Mouse (Mus musculus) myocyte (in vitro differentiated cells): Measurements from ENCODE around the gene Sacm1l.

Experiments used
- E2F4 ChIP-seq: IDR thresholded peaks from one replicate; pipeline ENCODE4 v1.6.1; 2011; ENCODE audit warnings: mild to moderate bottlenecking, control low read depth, moderate library complexity; ENCODE audit not compliant: insufficient read depth
- MAX ChIP-seq: IDR thresholded peaks from one replicate; pipeline ENCODE4 v1.6.1; 2011; ENCODE audit warnings: low read depth, mild to moderate bottlenecking, control low read depth
- POLR2A ChIP-seq: IDR thresholded peaks from one replicate; pipeline ENCODE4 v1.6.1; 2011; ENCODE audit warnings: low read depth, mild to moderate bottlenecking, control low read depth, moderate library complexity; ENCODE audit not compliant: insufficient read length
- TCF12 ChIP-seq: IDR thresholded peaks from one replicate; pipeline ENCODE4 v1.6.1; 2011; ENCODE audit warnings: mild to moderate bottlenecking, control low read depth; ENCODE audit not compliant: poor library complexity, insufficient read depth, severe bottlenecking
- TCF3 ChIP-seq: IDR thresholded peaks from one replicate; pipeline ENCODE4 v1.6.1; 2011; ENCODE audit warnings: low read depth, control low read depth; ENCODE audit not compliant: insufficient read length
- USF1 ChIP-seq: IDR thresholded peaks from one replicate; pipeline ENCODE4 v1.6.1; 2011; ENCODE audit warnings: low read depth, mild to moderate bottlenecking, control low read depth, moderate library complexity

DNA sequence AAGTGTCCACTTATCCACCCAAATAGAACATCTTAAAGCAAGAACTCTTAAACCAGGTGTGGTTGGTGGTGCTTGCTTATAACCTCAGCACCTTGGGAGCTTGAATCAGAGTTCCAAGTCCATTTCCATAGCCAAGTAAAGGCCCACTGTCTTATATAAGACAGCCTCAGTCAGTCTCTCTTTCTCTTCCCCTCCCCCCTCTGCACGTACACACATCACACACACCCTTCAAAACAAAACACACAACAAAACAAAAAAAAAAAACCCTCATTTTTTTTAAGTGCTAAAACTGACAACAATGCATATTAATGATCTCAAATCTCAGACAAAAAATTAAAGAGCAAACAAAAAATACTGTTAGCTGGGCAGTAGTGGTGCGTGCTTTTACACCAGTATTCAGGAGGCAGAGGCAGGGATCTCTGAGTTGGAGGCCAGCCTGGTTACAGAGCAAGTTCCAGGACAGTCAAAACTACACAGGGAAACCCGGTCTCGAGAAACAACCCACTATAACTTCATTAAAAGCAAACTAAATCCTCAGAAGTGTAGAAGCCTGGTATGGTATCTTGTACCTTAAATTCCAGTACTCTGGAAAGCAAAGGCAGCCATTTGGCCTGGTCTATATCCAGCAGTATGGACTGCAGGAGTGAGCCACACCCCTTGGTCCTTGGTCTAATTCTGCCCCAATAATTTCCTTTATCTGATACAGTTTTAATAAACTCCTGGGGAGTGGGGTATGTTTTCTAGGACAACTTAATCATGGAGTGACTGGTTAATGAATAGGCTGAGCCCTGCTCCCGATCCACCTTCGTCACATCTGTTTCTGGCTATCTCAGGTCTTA lies 1.3 kb upstream of the Sacm1l start:
- TF ChIP-seq POLR2A (no peak), TCF3 (no peak), TCF12 (no peak), USF1 (no peak), E2F4 (no peak), MAX (no peak)
